Mouse (Mus musculus): ENCODE measurements around the gene Tmem220. TPM values are rescaled to one million over a fixed set of nuclear protein-coding genes. Genes with fewer than 3 reads are reported as not detected.

Gene Tmem220
- total RNA-seq, 2 experiments from 2014 or later = 1.3 to 1.6 TPM

DNA sequence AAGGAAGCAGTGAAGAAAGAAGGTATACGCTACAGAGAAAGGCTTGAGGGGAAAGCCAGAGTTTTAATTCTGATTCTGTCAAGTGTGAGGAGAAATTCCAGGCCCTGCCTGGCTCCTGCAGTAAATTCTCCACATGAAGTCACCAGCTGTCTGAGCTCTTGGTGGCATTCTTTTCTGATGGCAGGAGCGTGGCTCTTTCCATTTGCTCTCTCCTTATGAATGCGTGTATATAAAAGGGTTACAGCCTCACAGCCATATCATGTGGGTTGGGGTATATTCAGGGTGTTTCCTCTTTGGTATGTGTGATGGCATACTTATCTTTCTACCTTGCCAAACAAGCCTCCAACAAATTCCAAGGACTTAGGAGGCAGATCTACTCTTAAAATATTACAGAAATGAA lies 37.8 kb downstream of the Tmem220 start:
- no peak for DNase-seq

- DNase-seq = no peak
These were observed 42.8 kb downstream of the Tmem220 start for GRCm38 (mm10) chr11:67067741-67068140.

- no peak for DNase-seq
These were observed 47.7 kb downstream of the Tmem220 start for GRCm38 (mm10) chr11:67072615-67073130.

DNA sequence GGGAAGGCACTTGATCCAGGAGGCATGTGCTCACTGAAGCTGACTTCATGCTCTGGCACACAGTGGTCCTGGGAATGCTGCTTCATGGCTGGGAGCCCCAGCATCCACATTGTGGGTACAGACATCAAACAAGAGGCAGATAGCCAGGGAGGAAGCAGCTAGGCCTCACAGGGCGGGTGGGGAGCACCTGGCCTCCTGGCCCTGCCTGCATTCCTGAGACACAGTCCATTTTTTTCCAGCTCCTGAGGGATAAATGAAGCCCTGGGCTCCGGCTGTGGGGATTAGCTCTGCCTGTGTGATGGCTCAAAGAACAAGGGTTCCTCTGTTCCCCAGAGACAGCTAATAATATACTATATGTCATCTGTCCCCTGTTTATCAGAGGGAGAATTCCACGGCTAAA lies 50.1 kb downstream of the Tmem220 start:
- DNase-seq = no peak

GRCm38 (mm10) chr11:67076781-67077180 lies 51.8 kb downstream of the Tmem220 start:
- DNase-seq = no peak

DNA sequence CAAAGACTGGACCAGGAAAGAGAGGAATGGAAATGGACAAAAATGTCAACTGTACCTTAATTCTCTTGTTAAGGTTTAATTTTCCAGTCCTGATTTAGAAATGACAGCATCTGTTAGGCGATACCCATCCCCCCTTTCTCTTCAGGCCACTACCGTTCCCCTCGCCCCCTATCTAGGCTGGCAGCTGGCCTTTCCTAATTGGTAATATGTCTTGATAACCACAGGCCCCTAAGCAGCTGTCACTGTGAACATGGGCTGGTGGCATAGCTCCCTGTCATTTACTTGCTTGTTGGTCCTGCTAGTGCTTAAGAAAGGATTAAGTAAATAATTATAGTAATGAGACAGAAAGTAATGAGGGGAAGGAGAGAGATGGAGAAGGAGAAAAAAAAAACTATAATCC lies 52.5 kb downstream of the Tmem220 start:
- no peak for DNase-seq

GRCm38 (mm10) chr11:67078000-67078399 lies 53.0 kb downstream of the Tmem220 start, which contains the start of gene Myh3:
Myh3 (plus strand) TSS chr11:67078300.
- DNase-seq = no peak

- no peak for DNase-seq
These were observed 53.9 kb downstream of the Tmem220 start for GRCm38 (mm10) chr11:67078888-67079287.

- DNase-seq = no peak
These were observed 54.8 kb downstream of the Tmem220 start for GRCm38 (mm10) chr11:67079740-67080139.

GRCm38 (mm10) chr11:67080168-67080567 lies 55.2 kb downstream of the Tmem220 start:
- peak; percentile 54 for DNase-seq

GRCm38 (mm10) chr11:67081125-67081649 lies 56.2 kb downstream of the Tmem220 start:
- DNase-seq = no peak

- no peak for DNase-seq
These were observed 57.2 kb downstream of the Tmem220 start for GRCm38 (mm10) chr11:67082188-67082587.

DNA sequence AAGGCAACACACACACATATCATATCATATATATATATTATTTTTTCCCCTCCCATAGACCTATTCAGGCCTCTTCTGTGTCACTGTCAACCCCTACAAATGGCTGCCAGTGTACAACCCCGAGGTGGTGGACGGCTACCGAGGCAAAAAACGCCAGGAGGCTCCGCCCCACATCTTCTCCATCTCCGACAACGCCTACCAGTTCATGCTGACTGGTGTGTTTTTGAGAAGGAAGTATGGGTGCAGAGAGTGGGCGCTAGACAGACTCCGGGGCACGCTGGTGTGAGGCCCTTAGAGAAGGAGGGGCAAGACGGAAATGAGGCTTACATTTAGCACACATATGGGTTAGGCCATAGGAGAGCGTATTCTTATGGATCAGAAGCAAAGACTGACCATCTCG lies 57.8 kb downstream of the Tmem220 start:
- no peak for DNase-seq

GRCm38 (mm10) chr11:67083239-67083638 lies 58.3 kb downstream of the Tmem220 start:
- no peak for DNase-seq

GRCm38 (mm10) chr11:67083712-67084340 lies 58.9 kb downstream of the Tmem220 start:
- DNase-seq = no peak

Other genes with a start within 250 kb of the Tmem220 start
- under 1 TPM; 0.07 to 0.12 TPM for gene Pirt, start 113.2 kb upstream of the Tmem220 start, total RNA-seq (2021)
- not detected for gene Tmem238l, start 68.5 kb upstream of the Tmem220 start, total RNA-seq (2021)
- 10 to 100 TPM in 1 of 2 experiments, 1 to 10 TPM in 1; 8.0 to 11.9 TPM for gene Adprm, start 27.4 kb downstream of the Tmem220 start, total RNA-seq (2021)
- 10 to 100 TPM in 1 of 2 experiments, 1 to 10 TPM in 1; 9.8 to 11.4 TPM for gene Sco1, start 27.5 kb downstream of the Tmem220 start, total RNA-seq (2021)
- gene Myh3, start 53.1 kb downstream of the Tmem220 start, total RNA-seq (2021) = 100 to 1,000 TPM in 1 of 2 experiments, 10 to 100 TPM in 1; 79.0 to 104 TPM
- 1,000 to 10,000 TPM; 1,145 to 1,256 TPM for gene Myh2, start 145.9 kb downstream of the Tmem220 start, total RNA-seq (2021)
- gene Myh1, start 174.9 kb downstream of the Tmem220 start, total RNA-seq (2021) = 1,000 to 10,000 TPM; 4,609 to 4,620 TPM
- gene Myh4, start 212.9 kb downstream of the Tmem220 start, total RNA-seq (2021) = over 10,000 TPM; 17,280 to 21,084 TPM